Mouse (Mus musculus): ENCODE measurements around the gene Amz2.

DNA sequence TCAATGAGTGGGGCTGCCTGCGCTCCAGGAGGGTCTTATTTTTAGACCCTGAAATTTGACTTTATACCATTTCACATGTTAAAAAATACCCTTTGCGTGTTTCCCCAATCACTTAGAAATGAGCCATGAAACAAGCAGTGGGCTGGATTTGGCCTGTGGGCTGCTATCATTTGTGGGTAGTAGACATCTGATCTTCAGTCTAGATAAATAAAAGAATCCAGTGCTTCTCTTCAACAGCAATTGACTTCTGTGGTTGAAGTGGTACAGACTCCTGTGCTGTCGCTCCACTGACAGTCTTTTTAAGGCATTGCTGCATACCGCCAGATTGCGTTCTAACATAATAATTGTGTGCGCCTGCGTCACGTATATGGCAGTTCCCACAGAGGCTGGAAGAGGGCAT lies 40.5 kb upstream of the Amz2 start:
- no peak for TF ChIP-seq CTCF (IDR thresholded peaks at IDR 0.05; ENCODE audit: insufficient read depth, low read length)
- TF ChIP-seq POLR2A (IDR thresholded peaks at IDR 0.05; ENCODE audit: borderline replicate concordance, extremely low read depth, low read depth, low read length): no peak

All from lung, adult 2 months (tissue).